Mouse (Mus musculus) heart, postnatal 0 days (tissue): ENCODE results near the gene Ehbp1.

Experiments used
- CTCF ChIP-seq: IDR thresholded peaks from 2 replicates; pipeline ENCODE4 v1.5.1; 2016; ENCODE audit warnings: antibody characterized with exemption, control low read depth, low read depth
- EP300 ChIP-seq: IDR thresholded peaks from 2 replicates; pipeline ENCODE4 v1.6.1; 2016; ENCODE audit warnings: antibody characterized with exemption, low read depth

DNA sequence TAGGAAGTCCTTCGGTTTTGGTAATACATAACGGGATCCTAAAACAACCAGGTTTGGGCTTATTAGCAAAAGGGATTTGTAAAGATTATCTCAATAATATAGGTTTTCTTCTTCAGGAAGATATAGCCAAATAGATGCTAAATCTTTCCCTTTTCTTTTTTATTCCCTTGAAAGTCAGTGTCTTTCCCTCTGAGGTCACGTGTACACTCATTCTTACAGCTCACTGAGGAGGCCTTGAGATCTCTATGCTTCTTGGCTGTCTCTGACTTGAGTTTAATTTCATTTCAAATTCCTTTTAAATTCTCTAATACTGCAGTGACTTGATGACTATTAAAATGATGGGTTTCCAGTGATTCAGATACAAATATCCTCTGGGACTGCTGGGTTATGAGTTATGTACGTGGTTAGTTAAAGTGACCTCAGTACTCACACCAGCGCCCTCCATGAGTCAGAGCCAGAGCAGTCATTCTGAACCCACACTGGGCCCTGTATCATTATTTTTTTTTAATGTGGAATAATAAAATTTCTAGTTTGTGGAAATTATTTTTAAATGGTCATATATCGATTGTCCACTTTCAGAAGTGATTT, 24.2 kb downstream of the Ehbp1 start:
- no peak for TF ChIP-seq CTCF
- no peak for TF ChIP-seq EP300
